Mouse (Mus musculus): Measurements from ENCODE around the gene C730034F03Rik.

DNA sequence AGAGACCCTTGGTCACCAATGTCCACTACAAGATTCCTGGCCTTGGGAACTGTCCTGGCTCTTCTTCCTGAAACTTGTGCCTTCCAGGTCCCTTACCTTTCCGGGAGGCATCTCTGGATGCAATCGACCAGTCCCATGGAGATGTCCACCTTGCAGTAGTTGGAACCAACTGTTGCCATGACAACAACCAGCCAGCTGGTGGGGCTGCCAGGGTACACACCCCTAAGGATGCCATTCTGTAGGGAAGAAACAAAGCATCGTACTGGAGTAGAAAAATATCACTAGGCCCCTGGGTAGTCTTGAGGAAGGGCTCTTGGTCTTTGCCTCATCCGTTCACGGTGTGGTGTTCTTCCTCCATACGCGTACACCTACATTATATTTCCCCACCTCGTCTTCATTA is 4.8 kb upstream of the C730034F03Rik start:
- TF ChIP-seq POLR2A (IDR thresholded peaks at IDR 0.05; ENCODE audit: low read depth, low read length) (no peak), CTCF (conservative IDR thresholded peaks at IDR 0.05; ENCODE audit: insufficient read depth, insufficient read length, low read depth, low read length) (no peak)
